Mouse (Mus musculus) heart, adult 2 months (tissue): ENCODE results near the gene Tyk2.

Experiments
- CTCF ChIP-seq: fragments of 200-600 bp; IDR thresholded peaks from 2 replicates; pipeline ENCODE4 v1.8.1; 2022; ENCODE audit warnings: antibody characterized with exemption, mild to moderate bottlenecking, moderate library complexity
- POLR2A ChIP-seq: fragments of 200-500 bp; IDR thresholded peaks from 2 replicates; pipeline ENCODE4 v1.6.1; 2011; ENCODE audit warnings: mild to moderate bottlenecking, low read depth, low read length, control low read depth; ENCODE audit not compliant: insufficient read depth

DNA sequence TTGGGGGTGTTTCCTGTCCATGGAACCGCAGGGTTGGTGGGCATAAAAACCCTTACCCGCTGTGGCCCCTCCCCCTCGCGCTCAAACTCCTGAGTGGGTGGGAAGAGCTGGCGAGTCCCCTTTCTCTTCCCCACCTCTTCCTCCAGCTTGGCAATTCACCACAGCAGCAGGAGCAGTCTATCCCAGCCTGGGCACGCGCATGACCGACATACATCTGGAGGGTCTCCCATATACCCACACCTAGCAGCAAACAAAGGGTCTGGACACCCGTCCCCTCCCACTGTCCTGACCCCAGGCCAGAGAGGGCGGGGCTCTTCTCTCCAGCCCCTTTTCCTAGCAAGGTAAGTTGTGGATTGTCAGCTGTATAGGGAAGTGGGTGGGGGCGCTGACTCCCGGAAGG lies 22.3 kb upstream of the Tyk2 start:
- TF ChIP-seq POLR2A (no peak), CTCF (no peak)
